Mouse (Mus musculus): Measurements from ENCODE around the gene H2-Eb2. TPM values are rescaled to one million over a fixed set of nuclear protein-coding genes. Genes with fewer than 3 reads are reported as not detected.

The H2-Eb2 gene
- polyA plus RNA-seq, 1 experiment from 2014 or later, result not detected

- no peak overlapping the region for H3K9ac ChIP-seq (ENCODE audit: low read length)
- H3K27me3 ChIP-seq (ENCODE audit: control insufficient read depth, insufficient read depth, low read length), result no peaks in the 10 kb centered on the region
- H3K4me2 ChIP-seq (replicated peaks; ENCODE audit: low read depth), result no peak overlapping the region
- 82% methylated on average over 1 of the region's 1 CpGs for WGBS
- no peaks in the 10 kb centered on the region for H3K9me3 ChIP-seq (ENCODE audit: control insufficient read depth, low read length)
- TF ChIP-seq CTCF (IDR thresholded peaks at IDR 0.05; ENCODE audit: low read depth) (no peak), EP300 (optimal IDR thresholded peaks at IDR 0.05) (no peak)
- no peaks in the 10 kb centered on the region for H3K36me3 ChIP-seq (ENCODE audit: control insufficient read depth, insufficient read depth, low read length)
- no peak overlapping the region for H3K27ac ChIP-seq (replicated peaks)
- DNase-seq (ENCODE audit: low spot score) (no peak), ATAC-seq (ENCODE audit: low FRiP score, low TSS enrichment) (no peak)
- no peak overlapping the region for H3K4me3 ChIP-seq (ENCODE audit: low read depth, low read length)
- H3K4me1 ChIP-seq (replicated peaks; ENCODE audit: control insufficient read depth, insufficient read depth), result no peaks in the 10 kb centered on the region
Measured at GRCm38 (mm10) chr17:34312185-34312584, 13.3 kb upstream of the H2-Eb2 start.

GRCm38 (mm10) chr17:34313393-34313792 lies 12.1 kb upstream of the H2-Eb2 start:
- peak; percentile 82 for DNase-seq (ENCODE audit: low spot score)
- 28% methylated on average over 3 of the region's 3 CpGs for WGBS
- TF ChIP-seq EP300 (optimal IDR thresholded peaks at IDR 0.05), result no peak
- TF ChIP-seq CTCF (IDR thresholded peaks at IDR 0.05; ENCODE audit: low read depth), result peak; percentile 95
- Histone ChIP-seq H3K36me3 (ENCODE audit: control insufficient read depth, insufficient read depth, low read length) (no peaks in the 10 kb centered on the region), H3K4me3 (ENCODE audit: low read depth, low read length) (no peak overlapping the region), H3K9me3 (ENCODE audit: control insufficient read depth, low read length) (no peaks in the 10 kb centered on the region), H3K4me1 (replicated peaks; ENCODE audit: control insufficient read depth, insufficient read depth) (no peaks in the 10 kb centered on the region), H3K27ac (replicated peaks) (no peak overlapping the region), H3K27me3 (ENCODE audit: control insufficient read depth, insufficient read depth, low read length) (no peaks in the 10 kb centered on the region), H3K4me2 (replicated peaks; ENCODE audit: low read depth) (no peak overlapping the region), H3K9ac (ENCODE audit: low read length) (no peak overlapping the region)
- peak; percentile 60; the same call in 1 of the 2 replicates for ATAC-seq (ENCODE audit: low FRiP score, low TSS enrichment)

- H3K9ac ChIP-seq (ENCODE audit: low read length), result no peak overlapping the region
- ATAC-seq (ENCODE audit: low FRiP score, low TSS enrichment) (no peak), DNase-seq (ENCODE audit: low spot score) (no peak)
- H3K27me3 ChIP-seq (ENCODE audit: control insufficient read depth, insufficient read depth, low read length), result no peaks in the 10 kb centered on the region
- H3K9me3 ChIP-seq (ENCODE audit: control insufficient read depth, low read length), result no peaks in the 10 kb centered on the region
- WGBS, result 53% methylated on average over 9 of the region's 9 CpGs
- no peaks in the 10 kb centered on the region for H3K36me3 ChIP-seq (ENCODE audit: control insufficient read depth, insufficient read depth, low read length)
- no peak overlapping the region for H3K27ac ChIP-seq (replicated peaks)
- no peak for TF ChIP-seq EP300 (optimal IDR thresholded peaks at IDR 0.05)
- H3K4me3 ChIP-seq (ENCODE audit: low read depth, low read length), result no peak overlapping the region
- no peak overlapping the region for H3K4me2 ChIP-seq (replicated peaks; ENCODE audit: low read depth)
- no peaks in the 10 kb centered on the region for H3K4me1 ChIP-seq (replicated peaks; ENCODE audit: control insufficient read depth, insufficient read depth)
Measured at GRCm38 (mm10) chr17:34314286-34314685, 11.2 kb upstream of the H2-Eb2 start.

- TF ChIP-seq EP300 (optimal IDR thresholded peaks at IDR 0.05) (no peak), CTCF (IDR thresholded peaks at IDR 0.05; ENCODE audit: low read depth) (no peak)
- Histone ChIP-seq H3K9me3 (ENCODE audit: control insufficient read depth, low read length) (no peaks in the 10 kb centered on the region), H3K4me2 (replicated peaks; ENCODE audit: low read depth) (no peak overlapping the region), H3K4me1 (replicated peaks; ENCODE audit: control insufficient read depth, insufficient read depth) (no peaks in the 10 kb centered on the region), H3K27me3 (ENCODE audit: control insufficient read depth, insufficient read depth, low read length) (no peaks in the 10 kb centered on the region), H3K36me3 (ENCODE audit: control insufficient read depth, insufficient read depth, low read length) (no peaks in the 10 kb centered on the region), H3K4me3 (ENCODE audit: low read depth, low read length) (no peak overlapping the region), H3K9ac (ENCODE audit: low read length) (no peak overlapping the region), H3K27ac (replicated peaks) (no peak overlapping the region)
- WGBS, result 72% methylated on average over 1 of the region's 1 CpGs
- ATAC-seq (ENCODE audit: low FRiP score, low TSS enrichment), result no peak
- no peak for DNase-seq (ENCODE audit: low spot score)
Measured at GRCm38 (mm10) chr17:34315512-34315911, 10.0 kb upstream of the H2-Eb2 start.

GRCm38 (mm10) chr17:34316697-34317096 lies 8.8 kb upstream of the H2-Eb2 start:
- ATAC-seq (ENCODE audit: low FRiP score, low TSS enrichment) (no peak), DNase-seq (ENCODE audit: low spot score) (no peak)
- no peaks in the 10 kb centered on the region for H3K27me3 ChIP-seq (ENCODE audit: control insufficient read depth, insufficient read depth, low read length)
- 87% methylated on average over 2 of the region's 2 CpGs for WGBS
- no peaks in the 10 kb centered on the region for H3K36me3 ChIP-seq (ENCODE audit: control insufficient read depth, insufficient read depth, low read length)
- TF ChIP-seq CTCF (IDR thresholded peaks at IDR 0.05; ENCODE audit: low read depth) (no peak), EP300 (optimal IDR thresholded peaks at IDR 0.05) (no peak)
- H3K4me3 ChIP-seq (ENCODE audit: low read depth, low read length), result no peak overlapping the region
- H3K9ac ChIP-seq (ENCODE audit: low read length), result no peak overlapping the region
- no peaks in the 10 kb centered on the region for H3K4me1 ChIP-seq (replicated peaks; ENCODE audit: control insufficient read depth, insufficient read depth)
- no peaks in the 10 kb centered on the region for H3K9me3 ChIP-seq (ENCODE audit: control insufficient read depth, low read length)
- no peak overlapping the region for H3K27ac ChIP-seq (replicated peaks)
- H3K4me2 ChIP-seq (replicated peaks; ENCODE audit: low read depth), result no peak overlapping the region

- Histone ChIP-seq H3K27me3 (ENCODE audit: control insufficient read depth, insufficient read depth, low read length) (no peaks in the 10 kb centered on the region), H3K9me3 (ENCODE audit: control insufficient read depth, low read length) (no peaks in the 10 kb centered on the region), H3K4me3 (ENCODE audit: low read depth, low read length) (no peak overlapping the region), H3K4me2 (replicated peaks; ENCODE audit: low read depth) (no peak overlapping the region), H3K27ac (replicated peaks) (no peak overlapping the region), H3K36me3 (ENCODE audit: control insufficient read depth, insufficient read depth, low read length) (no peaks in the 10 kb centered on the region), H3K4me1 (replicated peaks; ENCODE audit: control insufficient read depth, insufficient read depth) (no peaks in the 10 kb centered on the region), H3K9ac (ENCODE audit: low read length) (no peak overlapping the region)
- ATAC-seq (ENCODE audit: low FRiP score, low TSS enrichment) (no peak), DNase-seq (ENCODE audit: low spot score) (no peak)
- TF ChIP-seq EP300 (optimal IDR thresholded peaks at IDR 0.05), result no peak
- no peak for TF ChIP-seq CTCF (IDR thresholded peaks at IDR 0.05; ENCODE audit: low read depth)
- WGBS, result 40% methylated on average over 2 of the region's 2 CpGs
Measured at GRCm38 (mm10) chr17:34317275-34317674, 8.2 kb upstream of the H2-Eb2 start.

Measured in stomach, postnatal 0 days (tissue).